Mouse (Mus musculus): ENCODE results near the gene Gucy2d.

- TF ChIP-seq CTCF (IDR thresholded peaks at IDR 0.05; ENCODE audit: insufficient read depth, low read depth, low read length) (no peak), POLR2A (IDR thresholded peaks at IDR 0.05; ENCODE audit: insufficient read depth, low read depth, low read length) (no peak)
These were observed 48.9 kb downstream of the Gucy2d start, which contains the start of gene Lrrc32 for GRCm38 (mm10) chr7:98489131-98489530.
